Mouse (Mus musculus) C2C12 (cell line): ENCODE measurements around the gene Tab1.

Source experiments
- CTCF ChIP-seq: IDR thresholded peaks from one replicate; pipeline ENCODE4 v1.5.1; 2011; ENCODE audit not compliant: control insufficient read depth, insufficient read depth, insufficient read length
- MAX ChIP-seq: IDR thresholded peaks from one replicate; pipeline ENCODE4 v1.6.1; 2011; ENCODE audit warnings: mild to moderate bottlenecking, control low read depth

DNA sequence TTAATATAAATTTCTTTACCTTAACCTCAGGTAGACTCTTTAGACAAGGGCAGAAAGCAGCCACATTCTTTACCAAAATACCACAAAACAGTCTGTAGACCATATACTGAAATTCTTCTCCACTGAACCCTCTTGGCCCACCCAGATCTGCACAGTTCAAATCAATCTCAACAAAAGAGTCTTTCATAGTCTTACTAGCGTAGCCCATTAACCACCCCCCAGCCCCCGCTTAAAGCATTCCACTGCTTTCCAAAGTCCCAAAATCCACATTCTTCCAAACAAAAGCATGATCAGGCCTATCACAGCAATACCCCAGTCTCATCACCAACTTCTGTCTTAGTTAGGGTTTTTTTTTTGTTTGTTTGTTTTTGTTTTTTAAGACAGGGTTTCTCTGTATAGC lies 66.6 kb downstream of the Tab1 start:
- no peak for TF ChIP-seq MAX
- TF ChIP-seq CTCF, result no peak
